Mouse (Mus musculus) heart, postnatal 0 days (tissue): ENCODE measurements around the gene Tex37.

Source experiments
- CTCF ChIP-seq: IDR thresholded peaks from 2 replicates; pipeline ENCODE4 v1.5.1; 2016; ENCODE audit warnings: antibody characterized with exemption, control low read depth, low read depth
- EP300 ChIP-seq: IDR thresholded peaks from 2 replicates; pipeline ENCODE4 v1.6.1; 2016; ENCODE audit warnings: antibody characterized with exemption, low read depth

DNA sequence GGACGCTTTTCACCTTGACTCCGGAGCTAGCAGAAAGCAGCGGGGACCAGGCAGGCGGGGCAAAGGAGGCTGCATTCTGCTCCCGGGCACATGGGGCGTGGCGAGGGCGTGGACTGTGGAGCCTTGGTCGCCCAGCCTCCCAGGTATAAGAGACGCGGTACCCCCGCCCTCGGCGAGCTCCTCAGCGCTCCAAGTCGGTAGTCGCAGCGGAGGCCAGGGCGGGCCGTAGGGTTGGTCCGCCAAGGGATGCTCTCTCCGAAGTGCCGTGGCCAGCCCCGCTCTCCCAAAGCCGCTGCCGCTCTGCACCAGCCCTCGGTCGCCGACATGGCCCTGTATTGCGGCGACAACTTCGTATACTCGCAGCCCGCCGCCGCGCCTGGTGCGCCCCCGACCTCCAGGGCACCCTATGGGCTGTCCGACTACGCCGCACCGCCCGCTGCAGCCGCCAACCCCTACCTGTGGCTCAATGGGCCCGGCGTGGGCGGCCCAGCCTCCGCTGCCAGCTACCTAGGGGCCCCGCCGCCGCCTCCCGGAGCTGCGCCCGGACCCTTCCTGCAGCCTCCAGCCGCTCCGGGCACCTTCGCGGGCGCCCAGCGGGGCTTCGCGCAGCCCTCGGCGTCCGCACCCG, 37.7 kb upstream of the Tex37 start, which contains the start of gene Foxi3:
- no peak for TF ChIP-seq CTCF
- TF ChIP-seq EP300: no peak
